Mouse (Mus musculus): ENCODE measurements around the gene Gm17026. TPM values are rescaled to one million over a fixed set of nuclear protein-coding genes. Genes with fewer than 3 reads are reported as not detected.
"Not testable (repeated sequence)": the region's sequence is repeated elsewhere in the genome, so short reads cannot be mapped to it uniquely, and the experiment has no call there.

Gm17026 gene
- total RNA-seq (2022), result not detected

DNA sequence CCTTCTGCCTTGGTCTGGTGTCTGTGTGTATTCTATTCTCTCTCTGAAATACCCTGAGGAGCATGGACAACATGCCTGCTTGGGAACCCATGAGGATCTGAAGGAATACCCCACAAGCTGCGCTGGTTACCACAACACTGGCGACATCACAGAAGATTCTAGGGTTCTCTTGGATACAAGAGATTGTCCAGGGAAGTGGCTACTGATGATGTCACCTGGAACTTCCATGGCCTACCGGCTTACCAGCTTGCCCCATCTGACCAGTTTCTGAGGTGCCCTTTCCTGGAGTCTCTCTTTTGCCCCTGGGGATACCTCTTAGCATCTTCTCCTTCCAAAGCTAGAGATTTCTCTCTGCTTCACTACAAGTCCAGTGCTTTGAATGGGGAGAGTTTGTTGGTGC, at the start of gene Gm17026:
Gene Gm17026 (minus strand): TSS at position 101 of the 400 bp plus-strand sequence.
- not testable (repeated sequence) for DNase-seq (ENCODE audit: low spot score in 2 of 2)

DNA sequence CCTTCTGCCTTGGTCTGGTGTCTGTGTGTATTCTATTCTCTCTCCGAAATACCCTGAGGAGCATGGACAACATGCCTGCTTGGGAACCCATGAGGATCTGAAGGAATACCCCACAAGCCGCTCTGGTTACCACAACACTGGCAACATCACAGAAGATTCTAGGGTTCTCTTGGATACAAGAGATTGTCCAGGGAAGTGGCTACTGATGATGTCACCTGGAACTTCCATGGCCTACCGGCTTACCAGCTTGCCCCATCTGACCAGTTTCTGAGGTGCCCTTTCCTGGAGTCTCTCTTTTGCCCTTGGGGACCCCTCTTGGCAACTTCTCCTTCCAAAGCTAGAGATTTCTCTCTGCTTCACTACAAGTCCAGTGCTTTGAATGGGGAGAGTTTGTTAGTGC, 37.4 kb upstream of the Gm17026 start, which contains the start of gene Gm9611:
Gene Gm9611 (minus strand): TSS at position 101 of the 400 bp plus-strand sequence.
- not testable (repeated sequence) for DNase-seq (ENCODE audit: low spot score in 2 of 2)

DNA sequence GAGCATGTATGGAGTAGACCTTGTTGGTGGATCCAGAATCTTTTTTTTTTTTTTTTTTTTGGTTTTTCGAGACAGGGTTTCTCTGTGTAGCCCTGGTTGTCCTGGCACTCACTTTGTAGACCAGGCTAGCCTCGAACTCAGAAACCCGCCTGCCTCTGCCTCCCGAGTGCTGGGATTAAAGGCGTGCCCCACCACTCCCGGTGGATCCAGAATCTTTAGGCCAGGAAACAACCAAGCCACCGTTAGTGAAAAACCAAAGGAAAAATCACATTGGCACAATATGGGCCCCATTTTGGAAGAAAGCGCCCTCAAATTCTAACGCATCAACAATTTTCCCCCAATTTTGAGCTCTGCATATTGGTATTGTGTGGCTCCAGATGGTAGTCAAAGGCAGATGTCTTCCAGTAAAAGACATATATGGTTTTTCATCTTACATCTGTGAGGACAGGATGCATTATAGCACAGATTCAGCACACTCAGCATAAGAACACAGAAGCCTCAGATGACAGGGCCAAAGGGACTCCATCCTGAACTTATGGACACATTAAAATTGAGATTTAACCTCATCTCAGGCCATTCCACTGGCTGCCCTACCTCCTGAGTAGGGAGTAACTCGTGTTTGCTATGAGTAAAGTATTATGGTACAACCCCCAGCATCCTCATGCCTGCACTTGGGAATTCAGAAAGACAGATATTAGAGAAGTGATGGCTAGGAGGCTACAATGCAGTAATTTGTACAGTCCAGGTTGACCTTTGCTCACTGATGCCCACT, 42.9 kb downstream of the Gm17026 start:
- DNase-seq (ENCODE audit: low spot score in 2 of 2), result not testable (repeated sequence)

Small RNA genes within 50 kb of the gene (microRNA-seq; reads per million reads assigned to microRNA genes)
- gene Gm25208 (not detected), gene Gm25892 (not detected)

Other genes with a start within 250 kb of the Gm17026 start
- gene Gm7951, start 142.7 kb downstream of the Gm17026 start, total RNA-seq (2022), result not detected
- not detected for gene Gm17027, start 97.4 kb downstream of the Gm17026 start, total RNA-seq (2022)
- gene Gm3573, start 69.3 kb downstream of the Gm17026 start, total RNA-seq (2022), result not detected
- not detected for gene Gm9611, start 37.3 kb upstream of the Gm17026 start, total RNA-seq (2022)
- not detected for gene Gm7995, start 50.2 kb upstream of the Gm17026 start, total RNA-seq (2022)
- gene Gm8005, start 179.6 kb upstream of the Gm17026 start, total RNA-seq (2022), result not detected
- not detected for gene Gm8011, start 203.8 kb upstream of the Gm17026 start, total RNA-seq (2022)
- not detected for gene Gm8020, start 242.3 kb upstream of the Gm17026 start, total RNA-seq (2022)

Measured in gastrocnemius, adult 8-10 months (tissue).